Mouse (Mus musculus) layer of hippocampus, adult 2 months (tissue): Measurements from ENCODE around the gene Olfm1. TPM values are rescaled to one million over a fixed set of nuclear protein-coding genes. Genes with fewer than 3 reads are reported as not detected.
A peak's percentile ranks its signal among the peaks of the same experiment; 100 is the strongest.

Experiments used
- DNase-seq, 2 experiments: peaks; one replicate each; pipeline ENCODE4 v3.0.0; 2022; ENCODE audit warnings: low spot score in 2 of 2
- H3K27ac ChIP-seq: fragments of 200-600 bp; 2 replicates; pipeline ENCODE4 v1.8.1; 2022
- H3K4me3 ChIP-seq: fragments of 200-600 bp; 2 replicates; pipeline ENCODE4 v1.8.1; 2022; ENCODE audit warnings: mild to moderate bottlenecking
- CTCF ChIP-seq: fragments of 200-600 bp; conservative IDR thresholded peaks from 2 replicates; pipeline ENCODE4 v1.8.1; 2022; ENCODE audit warnings: antibody characterized with exemption, mild to moderate bottlenecking, moderate library complexity
- total RNA-seq, 2 experiments: library from RNA; stranded (reverse); gene quantifications; 2 replicates each; pipeline ENCODE4 v1.2.3; 2021

Gene Olfm1
- total RNA-seq, 2 experiments from 2014 or later = 1,799 to 1,811 TPM

DNA sequence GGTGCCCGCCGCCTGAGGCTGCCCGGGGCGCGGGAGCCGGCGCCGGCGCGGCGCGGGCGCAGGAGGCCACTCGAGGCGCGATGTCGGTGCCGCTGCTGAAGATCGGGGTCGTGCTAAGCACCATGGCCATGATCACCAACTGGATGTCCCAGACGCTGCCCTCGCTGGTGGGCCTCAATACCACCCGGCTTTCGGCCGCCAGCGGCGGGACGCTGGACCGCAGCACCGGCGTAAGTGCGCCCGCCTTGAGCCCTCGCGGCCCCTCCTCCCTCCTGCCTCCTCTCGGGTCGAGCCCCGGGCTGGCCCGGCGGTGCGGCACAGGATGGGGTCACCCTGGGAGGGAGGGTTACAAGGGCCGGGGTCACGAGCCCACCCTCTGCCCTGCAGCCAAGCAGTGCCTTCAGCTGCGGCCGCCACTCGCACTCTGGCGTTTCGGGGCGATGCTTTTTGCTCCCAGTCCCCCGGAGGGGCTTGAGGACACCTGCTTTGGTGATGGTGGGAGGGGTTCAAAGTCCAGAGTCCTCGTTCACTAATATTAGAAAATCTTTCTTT lies 13.2 kb downstream of the Olfm1 start:
- peak overlapping the region; percentile 97 for H3K27ac ChIP-seq
- TF ChIP-seq CTCF = no peak
- DNase-seq = peak in 1 of 2 experiments; percentile 12
- peak overlapping the region; percentile 86 for H3K4me3 ChIP-seq

DNA sequence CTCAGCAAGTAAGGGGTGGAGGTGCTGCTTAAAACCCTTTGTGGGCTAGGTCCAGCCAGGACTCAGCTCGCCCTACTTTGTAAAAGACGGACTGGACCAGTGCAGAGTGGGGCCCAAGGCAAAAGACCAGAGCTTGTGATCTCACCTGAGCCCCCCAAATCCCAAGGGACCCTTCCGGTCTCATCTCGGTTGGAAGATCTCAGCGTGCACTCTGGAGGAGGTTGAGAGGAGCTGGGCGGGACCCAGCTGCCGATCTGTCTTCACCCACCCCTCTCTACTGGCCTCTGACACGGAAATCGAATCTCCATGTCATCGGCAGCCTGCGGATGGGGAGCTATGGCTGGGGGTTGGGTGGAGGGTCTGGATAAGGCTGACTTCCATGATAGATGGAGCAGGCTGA lies 13.7 kb downstream of the Olfm1 start:
- Histone ChIP-seq H3K27ac (peak overlapping the region; percentile 97), H3K4me3 (peak overlapping the region; percentile 86)
- DNase-seq = no peak
- TF ChIP-seq CTCF = no peak

DNA sequence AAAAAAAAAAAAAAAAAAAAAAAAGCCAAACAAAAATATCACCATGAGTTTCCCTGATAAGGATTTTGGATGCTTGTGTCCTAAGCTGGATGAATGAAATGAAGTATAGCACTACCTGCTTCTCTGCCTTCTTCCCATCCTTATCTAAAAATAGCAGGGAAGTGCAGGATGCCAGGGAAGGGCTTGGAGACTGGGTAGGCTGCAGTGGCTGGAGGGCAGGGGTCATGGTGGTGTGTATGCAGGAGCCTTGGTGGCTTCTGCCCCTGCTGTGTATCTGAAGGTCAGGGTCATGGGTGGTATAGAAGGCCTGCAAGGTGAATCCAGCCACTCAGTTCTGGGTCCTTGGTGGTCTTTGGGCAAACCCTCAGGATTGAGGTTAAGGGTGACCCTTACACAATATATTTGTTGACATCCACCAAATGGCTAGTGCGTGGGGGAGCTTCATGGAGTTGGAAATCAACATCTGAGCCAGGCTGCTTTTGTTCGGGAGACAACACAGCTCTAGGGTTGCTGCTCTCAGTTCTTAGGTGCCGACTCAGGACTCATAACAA lies 14.5 kb downstream of the Olfm1 start:
- Histone ChIP-seq H3K4me3 (peak overlapping the region; percentile 86), H3K27ac (peak overlapping the region; percentile 97)
- no peak for TF ChIP-seq CTCF
- no peak for DNase-seq

DNA sequence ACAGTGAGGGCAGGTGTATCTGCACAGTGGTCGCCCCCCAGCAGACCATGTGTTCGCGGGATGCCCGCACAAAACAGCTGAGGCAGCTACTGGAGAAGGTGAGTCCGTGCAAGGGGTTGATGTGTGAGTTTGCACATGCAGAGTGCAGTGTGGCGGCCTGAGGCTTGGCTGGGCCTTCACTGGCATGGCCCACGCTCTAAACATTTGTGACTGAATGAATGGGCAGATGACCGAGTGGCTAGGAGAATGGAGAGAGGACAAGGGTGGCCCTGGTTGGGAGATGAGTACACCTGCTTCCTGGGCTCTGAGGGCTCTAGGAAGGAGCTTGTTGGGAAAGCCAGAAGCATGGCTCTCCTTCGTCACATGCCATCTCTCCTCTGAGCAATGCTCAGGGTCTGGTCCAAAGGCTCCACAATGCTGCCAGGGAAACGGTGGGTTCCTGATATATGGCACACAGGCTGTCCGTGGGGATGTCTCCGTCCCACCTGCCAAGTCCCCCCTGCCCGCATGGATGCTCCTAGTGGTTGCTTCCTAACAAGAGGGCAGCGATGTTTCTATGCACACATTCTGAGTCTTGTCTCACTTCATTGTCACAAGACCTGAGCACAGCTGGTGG lies 15.4 kb downstream of the Olfm1 start:
- peak overlapping the region; percentile 86 for H3K4me3 ChIP-seq
- DNase-seq = no peak
- H3K27ac ChIP-seq = peak overlapping the region; percentile 97
- no peak for TF ChIP-seq CTCF

DNA sequence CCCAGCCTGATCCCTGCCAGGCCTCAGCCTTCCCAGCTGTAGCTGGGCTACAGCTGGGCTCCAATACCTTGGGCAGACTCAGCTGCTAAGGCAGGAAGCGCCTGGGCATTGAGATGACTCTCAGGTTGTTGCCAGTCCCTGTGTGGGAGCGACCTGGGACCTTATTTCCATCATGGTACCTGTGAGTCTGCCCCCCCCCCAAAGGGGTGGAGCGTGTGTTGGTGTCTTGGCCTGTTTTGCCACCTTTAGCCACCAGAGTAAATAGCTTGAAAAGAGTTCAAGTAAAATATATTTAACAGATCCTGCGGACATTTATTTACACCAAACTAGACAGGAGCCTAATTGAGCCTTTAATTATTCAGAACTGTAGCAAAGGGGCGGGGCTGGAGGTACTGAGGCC lies 16.4 kb downstream of the Olfm1 start:
- no peak for DNase-seq
- peak overlapping the region; percentile 86 for H3K4me3 ChIP-seq
- no peak for TF ChIP-seq CTCF
- H3K27ac ChIP-seq = peak overlapping the region; percentile 97

DNA sequence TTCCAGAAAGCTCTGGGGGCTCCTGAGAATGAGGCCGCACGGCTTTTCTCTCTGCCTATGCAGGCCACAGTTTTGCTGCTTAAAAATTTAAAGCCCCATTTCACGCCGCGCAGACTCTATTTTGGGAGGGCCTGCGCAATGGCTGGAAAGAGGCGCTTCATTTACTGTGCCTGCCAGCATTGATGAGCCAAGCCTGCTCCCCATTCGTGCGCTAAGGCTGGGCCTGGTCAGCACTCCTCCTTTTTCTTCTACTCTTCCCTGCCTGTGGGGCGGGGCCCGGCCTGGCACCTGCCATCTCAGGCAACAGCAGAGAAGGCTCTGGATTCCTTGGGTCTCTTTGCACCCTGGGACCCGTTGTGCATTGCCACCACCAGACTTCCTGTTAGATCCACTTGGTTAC lies 16.9 kb downstream of the Olfm1 start:
- DNase-seq = no peak
- Histone ChIP-seq H3K4me3 (peak overlapping the region; percentile 86), H3K27ac (peak overlapping the region; percentile 97)
- no peak for TF ChIP-seq CTCF

DNA sequence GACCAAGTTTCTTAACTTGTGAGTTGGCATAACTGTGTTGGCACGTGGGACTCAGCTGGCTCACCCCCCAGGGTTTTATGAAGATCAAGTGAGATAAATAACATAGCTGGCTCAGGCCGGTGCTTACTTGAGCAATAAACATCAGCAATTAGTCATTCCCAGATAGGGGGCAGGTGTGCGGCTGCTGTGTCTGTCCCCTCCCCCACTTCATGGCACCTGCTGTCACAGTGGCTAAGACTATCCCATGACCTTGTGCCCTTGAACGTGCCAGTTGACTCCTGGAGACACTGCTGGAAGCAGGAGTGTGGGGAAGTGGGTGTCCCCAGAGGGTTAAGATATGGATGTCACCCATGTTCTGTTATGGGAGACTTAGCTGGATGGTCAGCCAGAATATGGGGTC lies 17.5 kb downstream of the Olfm1 start:
- DNase-seq = no peak
- TF ChIP-seq CTCF = no peak
- H3K27ac ChIP-seq = peak overlapping the region; percentile 97
- H3K4me3 ChIP-seq = peak overlapping the region; percentile 86

DNA sequence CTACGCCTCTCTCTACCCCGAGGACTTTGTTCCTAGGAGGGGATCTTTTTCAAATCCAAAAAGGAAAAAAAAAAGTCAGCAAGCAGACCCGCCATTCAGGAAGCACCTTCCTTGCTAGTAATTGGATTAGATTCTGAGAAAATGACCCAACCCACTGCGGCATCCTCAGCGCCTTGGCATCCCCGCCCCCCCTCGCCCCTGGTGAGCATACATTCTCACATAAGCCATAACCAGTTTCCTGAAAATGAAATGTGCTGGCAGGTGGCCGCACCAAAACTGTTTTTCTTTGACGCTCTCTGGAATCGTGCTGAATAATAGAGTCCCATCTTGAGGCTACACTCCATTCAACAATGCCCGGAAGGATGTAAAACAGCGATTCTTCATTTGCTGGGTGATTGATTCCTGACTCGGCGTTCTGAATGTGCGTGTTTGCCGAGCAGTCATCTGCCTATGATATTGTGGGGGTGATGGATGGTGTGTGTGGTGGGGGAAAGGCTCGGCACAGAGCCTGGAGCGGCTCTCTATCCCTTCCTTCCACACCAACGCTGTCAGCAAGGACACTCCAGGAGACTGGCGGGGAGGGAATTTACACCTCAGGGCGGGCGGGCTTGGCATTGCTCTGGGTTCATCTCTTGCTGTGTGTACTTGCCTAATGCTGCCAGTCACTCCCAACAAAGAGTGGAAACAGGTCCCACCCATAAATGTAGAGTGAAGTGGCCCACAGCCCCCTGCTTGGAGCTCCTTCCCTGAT lies 18.9 kb downstream of the Olfm1 start:
- peak overlapping the region; percentile 86 for H3K4me3 ChIP-seq
- DNase-seq = no peak
- TF ChIP-seq CTCF = no peak
- peak overlapping the region; percentile 97 for H3K27ac ChIP-seq

DNA sequence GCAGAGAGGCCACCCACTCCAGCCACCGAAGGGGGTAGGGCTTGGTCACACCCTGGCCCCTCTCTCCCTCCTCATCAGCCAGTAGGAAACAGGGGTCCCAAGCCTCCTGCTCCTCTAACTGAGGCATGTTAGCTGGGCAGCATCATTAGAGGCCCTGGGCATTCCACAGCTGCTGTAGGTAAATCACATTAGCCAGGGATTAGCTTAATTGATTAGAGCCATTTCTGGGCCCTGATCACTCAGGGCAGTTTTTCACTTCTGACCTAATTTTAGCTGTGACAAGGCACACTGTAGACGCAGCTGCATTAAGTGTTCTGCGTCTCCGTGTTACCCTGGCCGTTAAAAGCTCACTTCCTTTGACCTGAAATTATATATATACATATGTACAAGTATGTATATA lies 20.1 kb downstream of the Olfm1 start:
- H3K4me3 ChIP-seq = peak overlapping the region; percentile 86
- peak overlapping the region; percentile 97 for H3K27ac ChIP-seq
- no peak for TF ChIP-seq CTCF
- DNase-seq = no peak

DNA sequence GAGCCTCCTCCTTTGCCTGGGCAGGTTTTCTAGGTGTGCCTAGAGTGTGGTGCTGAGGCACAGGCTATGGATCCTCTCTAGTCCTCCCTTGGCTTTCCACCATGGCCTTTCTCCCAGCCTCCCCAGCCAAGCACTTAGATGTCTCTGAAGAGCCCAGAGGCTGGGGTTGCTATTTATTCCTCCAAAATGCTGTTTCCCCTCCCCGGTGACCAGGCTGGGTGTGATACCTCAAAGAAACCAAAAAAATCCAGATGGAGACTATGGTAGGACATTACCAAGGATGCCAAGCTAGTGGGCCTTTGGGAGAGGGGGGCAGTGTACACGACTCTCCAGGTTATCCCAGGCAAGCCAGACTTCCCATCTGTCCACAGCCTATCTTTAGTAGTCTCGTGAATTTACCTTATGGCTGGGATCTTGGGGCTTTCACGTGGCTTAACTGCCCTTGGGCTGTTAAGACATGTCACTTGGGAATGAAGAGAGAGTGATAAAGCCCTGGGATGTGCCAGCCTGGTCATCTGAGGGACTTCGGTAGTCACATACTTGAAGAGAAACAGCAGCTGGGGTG lies 23.5 kb downstream of the Olfm1 start:
- no peak for TF ChIP-seq CTCF
- no peak for DNase-seq
- peak overlapping the region; percentile 97 for H3K27ac ChIP-seq
- no peak overlapping the region for H3K4me3 ChIP-seq

DNA sequence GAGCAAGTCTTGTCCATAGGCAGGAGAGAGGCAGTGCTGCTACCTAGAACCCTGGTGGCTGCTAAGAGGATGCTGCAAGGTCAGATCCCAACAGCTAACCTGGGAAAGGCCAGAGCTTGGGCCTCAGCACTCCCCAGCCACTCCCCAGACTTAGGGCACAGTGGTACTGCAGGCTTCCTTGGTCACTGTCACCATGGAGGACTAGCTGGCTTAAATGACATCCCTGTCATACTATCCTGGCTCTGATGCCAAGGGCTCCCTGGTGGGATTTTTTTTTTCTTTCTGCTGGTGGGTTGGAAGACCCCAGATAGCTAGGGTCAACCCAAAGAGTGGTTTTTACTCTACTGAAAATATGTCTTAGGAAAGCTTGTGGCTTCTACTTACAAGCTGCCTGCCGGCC lies 25.0 kb downstream of the Olfm1 start:
- peak overlapping the region; percentile 97 for H3K27ac ChIP-seq
- no peak for DNase-seq
- no peak overlapping the region for H3K4me3 ChIP-seq
- no peak for TF ChIP-seq CTCF

DNA sequence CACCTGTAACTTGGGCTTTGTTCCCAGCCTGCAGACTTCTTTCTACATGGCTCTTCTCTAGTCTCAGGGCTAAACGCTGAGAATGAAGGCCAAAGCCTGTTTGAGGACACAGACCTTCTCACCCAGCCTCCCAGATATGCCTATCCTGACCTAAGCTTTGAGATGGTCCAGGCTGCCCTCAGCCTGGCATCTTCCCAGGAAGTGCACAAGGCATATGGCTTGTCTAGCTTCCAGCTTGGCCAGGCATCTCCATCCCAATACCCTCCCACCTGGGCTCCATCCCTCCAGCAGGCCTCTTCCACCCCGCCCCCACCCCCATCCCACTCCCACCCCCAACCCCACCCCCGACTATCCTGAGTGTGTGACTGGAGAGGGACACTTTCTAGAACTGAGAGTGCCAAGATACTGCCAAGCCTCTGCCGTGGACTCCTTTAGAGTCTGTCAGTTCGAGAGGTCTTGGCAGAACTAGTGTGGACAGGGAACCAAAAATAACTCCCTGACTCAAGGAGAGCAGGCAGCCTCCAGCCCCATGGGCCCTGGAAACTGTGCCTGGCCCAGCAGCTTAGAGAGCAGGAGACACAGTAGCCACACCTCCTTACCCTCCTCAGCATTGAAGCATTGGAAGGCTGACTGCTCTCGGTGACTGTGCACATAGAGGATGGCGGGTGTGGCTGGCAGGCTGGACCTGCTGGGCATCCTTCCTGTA lies 26.0 kb downstream of the Olfm1 start:
- no peak for TF ChIP-seq CTCF
- peak in 1 of 2 experiments; percentile 12 for DNase-seq
- peak overlapping the region; percentile 97 for H3K27ac ChIP-seq
- no peak overlapping the region for H3K4me3 ChIP-seq
